Mouse (Mus musculus) spleen, postnatal 36 days (tissue): ENCODE measurements around the gene Pigyl.

ENCODE experiments used
- DNase-seq, 2 experiments: peaks; one replicate each; pipeline ENCODE4 v3.0.0; 2022; ENCODE audit warnings: low spot score in 2 of 2, mixed read lengths in 1 of 2

Pigyl gene

DNA sequence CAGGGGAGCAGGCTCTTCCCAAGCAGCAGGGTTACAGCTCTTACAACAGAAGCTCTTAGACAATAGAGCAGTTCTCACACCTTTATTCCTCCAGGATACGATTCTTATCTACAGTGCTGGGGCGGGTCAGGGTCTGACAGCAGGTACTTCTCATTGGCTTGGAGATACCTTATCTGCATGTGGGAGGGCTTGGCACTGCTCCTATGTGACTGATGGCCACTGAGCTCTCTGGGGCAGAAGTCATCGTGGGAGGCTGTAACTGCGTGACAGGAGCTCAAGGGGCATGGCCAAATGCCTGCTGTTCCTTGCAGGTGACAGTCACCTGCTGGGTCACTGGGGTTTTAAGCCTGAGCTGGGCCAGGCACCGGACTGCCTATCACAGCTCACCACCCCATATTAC lies 39.8 kb downstream of the Pigyl start:
- DNase-seq = no peak
